Mouse (Mus musculus) retina, postnatal 1 day (tissue): Measurements from ENCODE around the gene Gm9048.
"Not testable (repeated sequence)": the region's sequence is repeated elsewhere in the genome, so short reads cannot be mapped to it uniquely, and the experiment has no call there.

Source experiments
- DNase-seq: peaks from one replicate; pipeline ENCODE4 v3.0.0-alpha.2; 2012

The Gm9048 gene

GRCm38 (mm10) chr10:118348579-118348978, at the start of gene Gm9048:
Gm9048 (minus strand) TSS chr10:118348679.
- DNase-seq = not testable (repeated sequence)

GRCm38 (mm10) chr10:118370443-118370842, 22.0 kb upstream of the Gm9048 start:
- peak; percentile 90 for DNase-seq

- no peak for DNase-seq
These were observed 21.0 kb upstream of the Gm9048 start for GRCm38 (mm10) chr10:118369518-118369917.

GRCm38 (mm10) chr10:118354005-118354404, 5.5 kb upstream of the Gm9048 start, which contains the start of gene Gm9049:
Gm9049 (minus strand) TSS chr10:118354105.
- DNase-seq = not testable (repeated sequence)

- DNase-seq = not testable (repeated sequence)
These were observed 5.3 kb downstream of the Gm9048 start, which contains the start of gene Gm9046 for GRCm38 (mm10) chr10:118343155-118343554. Gm9046 (minus strand) TSS chr10:118343255.

GRCm38 (mm10) chr10:118337731-118338130, 10.7 kb downstream of the Gm9048 start, which contains the start of gene Gm9045:
Gm9045 (minus strand) TSS chr10:118337831.
- DNase-seq = not testable (repeated sequence)

GRCm38 (mm10) chr10:118332308-118332707, 16.2 kb downstream of the Gm9048 start, which contains the start of gene Gm9044:
Gm9044 (minus strand) TSS chr10:118332408.
- DNase-seq = not testable (repeated sequence)

- not testable (repeated sequence) for DNase-seq
These were observed 21.6 kb downstream of the Gm9048 start, which contains the start of gene Gm9040 for GRCm38 (mm10) chr10:118326869-118327268. Gm9040 (minus strand) TSS chr10:118326969.

- no peak for DNase-seq
These were observed 29.5 kb downstream of the Gm9048 start for GRCm38 (mm10) chr10:118319024-118319423.

- not testable (repeated sequence) for DNase-seq
These were observed 46.3 kb downstream of the Gm9048 start for GRCm38 (mm10) chr10:118302133-118302532.
